Mouse (Mus musculus) forebrain, embryonic 11.5 days (tissue): ENCODE data around the gene Cdc14b. TPM values are rescaled to one million over a fixed set of nuclear protein-coding genes. Genes with fewer than 3 reads are reported as not detected.
"Not testable (repeated sequence)": the region's sequence is repeated elsewhere in the genome, so short reads cannot be mapped to it uniquely, and the experiment has no call there.

Source experiments
- ATAC-seq: fragments of 200-750 bp; cut with Nextera tagmentation; replicated peaks from 2 replicates; pipeline ENCODE4 v1.8.0; 2017; ENCODE audit warnings: moderate TSS enrichment; ENCODE audit not compliant: low FRiP score
- DNase-seq: peaks from one replicate; pipeline ENCODE4 v3.0.0-alpha.2; 2017; ENCODE audit warnings: low spot score
- H3K27ac ChIP-seq: fragments of 300-500 bp; sonication (generic); 2 replicates; pipeline ENCODE4 v1.5.1; 2014; ENCODE audit warnings: low read depth, low read length
- H3K27me3 ChIP-seq: fragments of 300-500 bp; sonication (generic); 2 replicates; pipeline ENCODE4 v1.6.1; 2014; ENCODE audit warnings: mild to moderate bottlenecking, low read length, mixed read lengths; ENCODE audit not compliant: control insufficient read depth, insufficient read depth
- H3K36me3 ChIP-seq: fragments of 300-500 bp; sonication (generic); 2 replicates; pipeline ENCODE4 v1.6.1; 2014; ENCODE audit warnings: mild to moderate bottlenecking, low read length, moderate library complexity, mixed read lengths; ENCODE audit not compliant: control insufficient read depth, insufficient read depth
- H3K4me1 ChIP-seq: fragments of 300-500 bp; sonication (generic); replicated peaks from 2 replicates; pipeline ENCODE4 v1.6.1; 2014; ENCODE audit warnings: low read length, mixed read lengths; ENCODE audit not compliant: control insufficient read depth, insufficient read depth
- H3K4me2 ChIP-seq: fragments of 300-500 bp; sonication (generic); 2 replicates; pipeline ENCODE4 v1.6.1; 2014; ENCODE audit warnings: low read depth, mild to moderate bottlenecking, low read length, moderate library complexity, mixed read lengths; ENCODE audit not compliant: severe bottlenecking
- H3K4me3 ChIP-seq: fragments of 300-500 bp; sonication (generic); 2 replicates; pipeline ENCODE4 v1.5.1; 2014; ENCODE audit warnings: low read depth, low read length
- H3K9ac ChIP-seq: fragments of 300-500 bp; sonication (generic); 2 replicates; pipeline ENCODE4 v1.6.1; 2014; ENCODE audit warnings: low read length
- H3K9me3 ChIP-seq: fragments of 300-500 bp; sonication (generic); 2 replicates; pipeline ENCODE4 v1.6.1; 2016; ENCODE audit warnings: low read length, mixed read lengths; ENCODE audit not compliant: control insufficient read depth
- WGBS: fragments of 180-500 bp; shearing (Covaris S2); extraction: QIAGEN DNeasy Blood & Tissue Kit; methylation state at CpG from one replicate; pipeline ENCODE4 v1.1.7; 2014; 5-methylcytosine and 5-hydroxymethylcytosine counted together
- polyA plus RNA-seq: library from polyadenylated mRNA; unstranded; fragments of >200 nt; fragmentation: Nextera tagmentation; extraction: Ambion mirVana; gene quantifications from 2 replicates; pipeline ENCODE4 v1.2.1, GENCODE M21; 2014

Cdc14b gene
- polyA plus RNA-seq, 1 experiment from 2014 or later: 13.7 TPM

DNA sequence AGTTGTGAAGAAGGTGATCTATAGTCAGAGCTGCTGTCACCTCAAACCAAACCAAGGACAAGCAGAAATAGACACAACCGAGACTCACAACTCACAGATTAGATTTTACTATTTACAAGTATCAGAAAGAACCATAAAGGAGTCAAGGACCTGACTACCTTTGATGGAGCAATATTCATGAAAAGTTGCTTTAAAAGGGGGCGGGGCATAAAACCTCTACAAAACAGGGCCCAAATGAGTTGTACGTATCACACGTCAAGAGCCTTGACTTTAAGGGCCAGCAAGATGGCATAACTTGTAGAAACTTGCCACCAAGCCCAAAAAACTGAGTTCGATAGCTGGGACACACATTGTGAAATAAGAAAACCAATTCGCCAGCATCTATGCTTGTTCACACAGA is 10.5 kb downstream of the Cdc14b start:
- no peaks in the 10 kb centered on the region for H3K9me3 ChIP-seq
- H3K27me3 ChIP-seq: no peaks in the 10 kb centered on the region
- no peak for ATAC-seq
- 96% methylated on average over 6 of the region's 6 CpGs for WGBS
- 0 out of 2 replicates have a peak, but pooled peaks cover 4% of the 10 kb centered on the region for H3K4me1 ChIP-seq
- H3K9ac ChIP-seq: no peak overlapping the region
- no peaks in the 10 kb centered on the region for H3K36me3 ChIP-seq
- H3K4me2 ChIP-seq: no peak overlapping the region
- DNase-seq: no peak
- H3K27ac ChIP-seq: no peak overlapping the region
- no peak overlapping the region for H3K4me3 ChIP-seq

DNA sequence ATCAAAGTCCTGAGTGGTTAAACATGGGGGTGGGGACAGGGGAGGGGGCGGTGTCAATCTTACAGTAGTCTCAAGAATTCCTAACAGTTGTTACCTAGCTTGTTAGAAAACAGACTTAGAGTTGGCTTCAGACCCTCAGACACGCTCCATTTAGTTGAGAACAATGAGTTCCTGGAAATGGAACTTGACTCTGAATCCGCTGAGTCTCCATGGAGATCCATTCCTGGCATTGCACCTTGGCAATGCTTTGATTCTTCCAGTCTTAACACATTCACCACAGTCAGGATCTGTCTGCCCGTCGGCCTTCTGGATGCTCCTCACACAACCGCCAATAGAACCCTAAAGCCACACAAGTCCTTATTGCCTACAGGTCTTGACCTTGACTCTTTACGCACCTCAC is 15.2 kb downstream of the Cdc14b start:
- no peak overlapping the region for H3K27ac ChIP-seq
- 91% methylated on average over 7 of the region's 7 CpGs for WGBS

DNA sequence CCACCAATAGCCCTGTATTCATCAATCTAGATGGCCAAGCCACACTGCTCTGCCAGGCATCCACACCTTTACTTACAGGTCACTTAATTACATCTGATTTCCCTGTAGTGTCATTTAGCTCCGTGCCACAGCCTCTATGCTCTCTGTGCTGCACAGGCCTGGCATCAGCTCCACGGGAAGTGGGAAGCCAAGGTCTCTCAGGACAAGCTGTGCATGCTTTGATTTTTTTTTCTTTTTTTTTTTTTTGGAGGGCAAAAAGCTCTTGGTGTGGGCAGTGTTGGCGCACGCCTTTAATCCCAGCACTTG is 16.6 kb downstream of the Cdc14b start:
- no peak overlapping the region for H3K27ac ChIP-seq
- WGBS: 46% methylated on average over 4 of the region's 4 CpGs
- no peak for DNase-seq

More for the DNA sequence above, 15.2 kb downstream of the Cdc14b start:
- Histone ChIP-seq H3K4me2 (no peak overlapping the region), H3K9ac (no peak overlapping the region), H3K4me1 (peaks cover 2% of the 10 kb centered on the region; the same call in 1 of the 2 replicates), H3K27me3 (no peaks in the 10 kb centered on the region), H3K9me3 (no peaks in the 10 kb centered on the region), H3K4me3 (no peak overlapping the region), H3K36me3 (no peaks in the 10 kb centered on the region)
- no peak for DNase-seq
- ATAC-seq: no peak

DNA sequence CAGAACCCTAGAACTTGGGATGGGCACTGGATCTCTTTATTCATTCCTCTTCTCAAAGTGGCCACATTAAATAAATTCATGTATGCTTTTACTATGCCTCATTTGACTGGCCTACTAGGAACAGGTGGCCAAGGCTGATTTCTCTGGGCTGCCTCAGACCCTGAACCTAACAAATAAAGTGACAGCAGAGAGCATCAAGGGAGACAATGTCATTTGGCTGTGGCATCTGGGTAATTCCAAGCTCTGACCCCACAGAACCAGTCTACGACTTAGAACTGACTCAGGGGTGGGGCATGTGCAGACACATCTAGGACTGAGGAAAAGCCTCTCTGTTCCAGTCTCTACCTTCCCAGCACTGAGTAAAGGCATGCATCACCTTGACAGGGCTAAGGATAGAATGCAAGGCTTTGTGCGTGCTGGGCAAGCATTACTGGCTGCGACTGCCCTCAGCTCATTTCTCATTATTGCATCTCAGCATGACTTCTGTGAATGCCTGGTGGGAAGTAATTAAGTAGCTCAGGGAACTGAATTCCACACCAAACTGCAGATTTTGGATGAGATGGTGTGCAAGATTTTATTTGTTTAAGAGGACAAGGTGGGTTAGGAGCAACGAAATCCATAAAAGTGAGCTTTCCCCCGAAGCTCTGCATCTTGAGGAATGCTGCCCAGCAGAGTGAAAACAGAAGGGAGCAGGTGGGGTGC is 17.1 kb downstream of the Cdc14b start:
- Histone ChIP-seq H3K36me3 (no peaks in the 10 kb centered on the region), H3K4me1 (peaks cover 2% of the 10 kb centered on the region; the same call in 1 of the 2 replicates), H3K4me2 (no peak overlapping the region), H3K27ac (no peak overlapping the region), H3K4me3 (no peak overlapping the region), H3K9me3 (no peaks in the 10 kb centered on the region), H3K9ac (no peak overlapping the region), H3K27me3 (no peaks in the 10 kb centered on the region)
- ATAC-seq (0 out of 2 replicates have a peak, but pooled peaks have one; percentile 42), DNase-seq (no peak)
- WGBS: 5% methylated on average over 5 of the region's 5 CpGs

More for the DNA sequence above, 16.6 kb downstream of the Cdc14b start:
- Histone ChIP-seq H3K4me3 (no peak overlapping the region), H3K4me1 (peaks cover 2% of the 10 kb centered on the region; the same call in 1 of the 2 replicates), H3K4me2 (no peak overlapping the region), H3K27me3 (no peaks in the 10 kb centered on the region), H3K9me3 (no peaks in the 10 kb centered on the region), H3K9ac (no peak overlapping the region), H3K36me3 (no peaks in the 10 kb centered on the region)
- ATAC-seq: no peak

DNA sequence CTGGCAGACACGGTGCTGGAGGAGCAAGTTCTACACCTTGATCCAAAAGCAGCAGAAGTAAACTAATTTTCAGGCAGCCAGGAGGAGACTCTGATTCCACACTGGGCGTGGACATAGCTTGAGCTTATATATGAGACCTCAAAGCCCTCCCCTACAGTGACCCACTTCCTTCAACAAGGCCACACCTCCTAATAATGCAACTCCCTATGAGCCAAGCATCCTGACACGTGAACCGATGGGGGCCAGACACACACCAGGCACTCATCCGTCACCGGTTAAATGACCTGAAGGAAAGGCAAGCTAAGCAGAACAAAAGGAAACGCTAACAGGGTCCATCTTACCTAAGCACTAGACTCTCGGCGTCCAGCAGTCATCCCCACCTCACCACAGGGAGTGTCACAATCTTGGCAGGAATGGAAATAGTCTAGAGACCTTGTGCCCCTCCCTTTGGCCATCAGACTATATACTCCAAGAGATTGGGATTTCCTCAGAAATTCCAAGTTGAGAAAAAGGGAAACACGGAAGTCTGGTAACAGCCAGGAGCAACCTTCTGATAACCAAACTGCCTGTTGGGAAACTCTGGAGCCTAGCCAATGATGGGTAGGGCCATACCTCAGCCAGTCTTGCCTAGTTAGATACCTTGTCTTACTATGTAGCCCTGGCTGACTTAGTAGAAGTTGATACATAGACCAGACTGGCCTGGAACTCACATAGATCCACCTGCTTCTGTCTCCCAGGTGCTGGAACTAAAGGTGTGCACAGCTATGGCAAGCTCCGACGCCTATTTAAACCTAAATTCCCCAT is 17.9 kb downstream of the Cdc14b start:
- DNase-seq (no peak), ATAC-seq (no peak)
- H3K4me1 ChIP-seq: peaks cover 2% of the 10 kb centered on the region; the same call in 1 of the 2 replicates
- H3K4me2 ChIP-seq: no peak overlapping the region
- no peaks in the 10 kb centered on the region for H3K9me3 ChIP-seq
- no peak overlapping the region for H3K27ac ChIP-seq
- WGBS: 80% methylated on average over 12 of the region's 12 CpGs
- H3K9ac ChIP-seq: no peak overlapping the region
- no peak overlapping the region for H3K4me3 ChIP-seq
- no peaks in the 10 kb centered on the region for H3K36me3 ChIP-seq
- H3K27me3 ChIP-seq: no peaks in the 10 kb centered on the region

- ATAC-seq, H3K27me3 ChIP-seq, H3K9me3 ChIP-seq, H3K36me3 ChIP-seq, DNase-seq, H3K9ac ChIP-seq, H3K4me3 ChIP-seq, H3K27ac ChIP-seq, H3K4me1 ChIP-seq, H3K4me2 ChIP-seq: not testable (repeated sequence)
- WGBS: 88% methylated on average over 11 of the region's 11 CpGs
Measured at GRCm38 (mm10) chr13:64254185-64254584, 20.9 kb downstream of the Cdc14b start.

DNA sequence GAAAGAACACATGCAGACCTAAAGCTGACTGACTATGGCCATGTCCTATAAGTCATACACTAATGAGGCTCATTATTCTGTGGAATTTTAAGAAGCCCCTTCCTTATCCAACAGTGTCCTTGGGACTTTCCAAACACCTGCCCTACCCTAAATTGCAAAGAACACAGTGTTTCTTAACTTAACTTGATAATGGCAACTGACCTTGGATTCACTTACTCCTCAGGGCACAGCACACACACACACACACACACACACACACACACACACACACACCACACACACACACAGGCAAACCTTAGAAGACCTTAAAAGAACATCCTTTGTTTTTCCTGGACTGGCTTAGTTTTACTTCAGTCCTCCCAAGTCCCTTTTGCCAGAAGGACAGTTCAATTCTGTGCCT is 21.4 kb downstream of the Cdc14b start:
- Histone ChIP-seq H3K27me3 (no peaks in the 10 kb centered on the region), H3K27ac (no peak overlapping the region), H3K36me3 (no peaks in the 10 kb centered on the region), H3K9me3 (no peaks in the 10 kb centered on the region), H3K4me2 (no peak overlapping the region), H3K4me3 (no peak overlapping the region), H3K4me1 (peaks cover 2% of the 10 kb centered on the region; the same call in 1 of the 2 replicates), H3K9ac (no peak overlapping the region)
- ATAC-seq (no peak), DNase-seq (no peak)

GRCm38 (mm10) chr13:64252147-64252546 is 22.9 kb downstream of the Cdc14b start:
- Histone ChIP-seq H3K27ac (no peak overlapping the region), H3K36me3 (no peaks in the 10 kb centered on the region), H3K4me2 (no peak overlapping the region), H3K9ac (no peak overlapping the region), H3K4me1 (0 out of 2 replicates have a peak, but pooled peaks cover 3% of the 10 kb centered on the region), H3K9me3 (no peaks in the 10 kb centered on the region), H3K27me3 (no peaks in the 10 kb centered on the region), H3K4me3 (no peak overlapping the region)
- 87% methylated on average over 5 of the region's 5 CpGs for WGBS
- ATAC-seq: no peak
- DNase-seq: no peak
